Mouse (Mus musculus) E14TG2a.4 (cell line): ENCODE results near the gene Rapgef4.

Source experiments
- H3K27me3 ChIP-seq: 2 replicates; pipeline ENCODE4 v1.6.1; 2014; ENCODE audit warnings: low read length, control low read depth; ENCODE audit not compliant: insufficient read depth
- H3K36me3 ChIP-seq: 2 replicates; pipeline ENCODE4 v1.6.1; 2014; ENCODE audit warnings: low read length, control low read depth; ENCODE audit not compliant: insufficient read depth
- H3K4me1 ChIP-seq: replicated peaks from 2 replicates; pipeline ENCODE4 v1.6.1; 2014; ENCODE audit warnings: low read depth, low read length, control low read depth
- H3K4me3 ChIP-seq: replicated peaks from 2 replicates; pipeline ENCODE4 v1.5.1; 2014; ENCODE audit warnings: mild to moderate bottlenecking, low read length
- H3K9me3 ChIP-seq: 2 replicates; pipeline ENCODE4 v1.6.1; 2014; ENCODE audit warnings: low read length, control low read depth
- CTCF ChIP-seq: conservative IDR thresholded peaks from 2 replicates; pipeline ENCODE4 v1.5.1; 2014; ENCODE audit warnings: low read length
- NANOG ChIP-seq: IDR thresholded peaks from 2 replicates; pipeline ENCODE4 v1.6.1; 2014; ENCODE audit warnings: borderline replicate concordance, low read length, mixed read lengths
- POU5F1 ChIP-seq: IDR thresholded peaks from 2 replicates; pipeline ENCODE4 v1.6.1; 2014; ENCODE audit warnings: low read length, borderline replicate concordance

The Rapgef4 gene

DNA sequence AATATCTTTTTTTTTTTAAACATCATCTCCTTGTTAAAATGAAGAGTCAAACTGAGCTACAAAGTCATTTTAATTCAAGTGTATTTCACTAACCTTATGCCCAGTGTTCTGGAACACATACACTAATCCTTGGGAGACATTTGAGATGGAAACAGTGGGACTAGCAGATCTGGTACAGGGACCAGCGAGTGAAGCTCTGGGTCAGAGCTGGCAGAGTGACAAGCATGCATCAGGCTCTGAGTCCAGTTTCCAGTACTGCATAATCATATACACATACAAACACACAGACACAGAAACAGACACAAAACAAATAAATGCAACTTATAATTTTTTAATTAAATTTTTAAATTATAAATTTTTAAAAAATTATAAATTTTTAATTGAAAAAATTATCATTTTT is 48.0 kb downstream of the Rapgef4 start:
- H3K9me3 ChIP-seq = peaks cover 7% of the 10 kb centered on the region
- no peaks in the 10 kb centered on the region for H3K27me3 ChIP-seq
- peaks cover 15% of the 10 kb centered on the region for H3K4me1 ChIP-seq
- TF ChIP-seq NANOG (no peak), POU5F1 (no peak), CTCF (no peak)
- no peak overlapping the region for H3K4me3 ChIP-seq
- H3K36me3 ChIP-seq = no peaks in the 10 kb centered on the region

DNA sequence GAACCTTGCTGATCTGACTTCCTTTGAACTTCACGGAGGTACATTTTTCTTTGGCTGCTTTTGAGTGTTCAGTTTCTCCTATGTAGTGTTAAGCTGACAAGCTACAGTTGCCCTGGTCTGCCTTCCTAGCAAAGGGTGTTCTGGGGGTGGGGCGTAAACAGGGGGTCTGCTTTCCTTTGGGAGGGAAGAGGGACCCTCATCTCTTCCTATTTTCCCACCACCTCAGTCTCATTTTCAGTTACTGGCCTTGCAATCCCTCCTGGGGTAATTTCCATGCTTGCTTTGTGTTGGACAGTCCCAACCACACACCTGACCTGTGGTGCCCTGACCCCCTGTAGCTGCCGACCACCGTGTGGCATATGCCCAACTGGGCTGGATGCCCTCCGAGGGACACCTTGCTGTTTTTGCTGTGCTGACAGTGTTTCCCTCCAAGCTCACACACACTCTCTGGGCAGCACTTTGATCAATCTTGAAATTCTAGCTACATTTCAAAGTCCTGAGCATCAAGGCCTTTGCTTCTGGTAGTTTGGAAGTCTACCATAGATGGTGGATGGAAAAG is 48.6 kb downstream of the Rapgef4 start:
- Histone ChIP-seq H3K9me3 (peaks cover 3% of the 10 kb centered on the region; the same call in 1 of the 2 replicates), H3K27me3 (no peaks in the 10 kb centered on the region), H3K4me1 (peaks cover 15% of the 10 kb centered on the region), H3K36me3 (no peaks in the 10 kb centered on the region), H3K4me3 (no peak overlapping the region)
- TF ChIP-seq POU5F1 (no peak), CTCF (no peak), NANOG (no peak)

DNA sequence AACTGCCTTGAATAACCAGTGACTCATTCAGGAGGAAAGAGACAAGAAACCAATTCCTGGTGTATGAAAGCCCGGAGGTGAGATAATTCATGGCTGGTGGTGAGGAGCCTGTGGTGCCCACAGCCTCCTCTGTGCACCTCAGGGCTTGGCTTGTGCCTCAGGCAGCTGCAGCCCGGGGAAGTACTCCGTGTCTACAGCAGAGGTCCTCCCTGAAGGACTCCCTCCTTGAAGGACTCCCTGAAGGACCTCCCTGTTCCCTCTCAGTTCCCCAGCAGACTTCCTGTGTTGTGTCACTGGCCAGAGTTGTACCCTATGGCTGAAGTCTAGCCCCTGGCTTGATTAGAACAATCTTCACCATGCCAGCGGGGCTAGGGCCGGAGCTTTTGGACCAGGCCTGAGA is 50.7 kb downstream of the Rapgef4 start:
- Histone ChIP-seq H3K27me3 (no peaks in the 10 kb centered on the region), H3K4me1 (peaks cover 12% of the 10 kb centered on the region), H3K36me3 (no peaks in the 10 kb centered on the region), H3K4me3 (no peak overlapping the region), H3K9me3 (no peaks in the 10 kb centered on the region)
- TF ChIP-seq POU5F1 (no peak), CTCF (no peak), NANOG (no peak)

DNA sequence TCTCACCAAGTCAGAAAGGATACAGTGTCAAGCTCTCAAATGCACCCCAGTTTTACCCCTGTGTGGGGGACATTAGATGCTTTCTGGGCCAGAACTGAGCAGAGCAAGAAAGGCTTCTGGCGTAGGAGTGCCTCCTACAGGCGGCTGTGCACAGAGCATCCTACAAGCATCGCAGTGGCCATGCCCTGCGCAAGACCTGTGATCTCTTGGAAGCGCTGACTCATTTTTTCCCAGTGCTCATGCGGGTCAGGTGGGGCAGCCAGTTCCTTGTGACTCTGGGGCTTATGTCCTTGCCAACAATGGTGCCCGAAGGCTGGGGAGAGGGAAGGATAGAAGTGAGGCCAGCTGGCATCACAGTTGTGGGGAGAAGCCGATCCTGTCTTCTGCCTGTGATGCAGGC is 54.6 kb downstream of the Rapgef4 start:
- peak; percentile 72 for TF ChIP-seq CTCF
- no peak for TF ChIP-seq POU5F1

DNA sequence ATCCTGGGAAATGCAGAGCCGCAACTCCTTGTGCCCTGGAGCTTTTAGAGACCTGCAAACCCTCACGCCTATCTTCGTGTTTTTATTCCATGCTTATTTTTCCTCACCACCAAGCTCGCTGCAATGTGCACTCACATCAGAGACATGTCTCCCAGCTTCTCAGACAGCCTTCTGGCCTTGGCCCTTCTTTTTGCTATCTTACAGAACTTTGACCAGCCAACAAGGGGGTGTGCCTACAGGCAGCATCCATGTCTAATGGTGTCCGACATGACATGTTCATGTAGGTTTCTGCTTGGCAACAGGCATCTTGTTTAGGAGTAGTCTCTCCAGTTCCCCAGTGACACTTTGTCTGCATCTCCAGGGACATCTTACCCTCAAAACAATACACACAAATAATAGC is 56.3 kb downstream of the Rapgef4 start:
- TF ChIP-seq POU5F1 = no peak
- TF ChIP-seq NANOG = no peak
- TF ChIP-seq CTCF = no peak
- H3K36me3 ChIP-seq = no peaks in the 10 kb centered on the region
- 0 out of 2 replicates have a peak, but pooled peaks cover 3% of the 10 kb centered on the region for H3K27me3 ChIP-seq
- H3K4me1 ChIP-seq = peaks cover 21% of the 10 kb centered on the region
- H3K9me3 ChIP-seq = no peaks in the 10 kb centered on the region
- H3K4me3 ChIP-seq = no peak overlapping the region

More for the DNA sequence above, 54.6 kb downstream of the Rapgef4 start:
- 0 out of 2 replicates have a peak, but pooled peaks cover under 1% of the 10 kb centered on the region for H3K27me3 ChIP-seq
- no peaks in the 10 kb centered on the region for H3K9me3 ChIP-seq
- no peaks in the 10 kb centered on the region for H3K36me3 ChIP-seq
- H3K4me1 ChIP-seq = peaks cover 12% of the 10 kb centered on the region
- H3K4me3 ChIP-seq = no peak overlapping the region

DNA sequence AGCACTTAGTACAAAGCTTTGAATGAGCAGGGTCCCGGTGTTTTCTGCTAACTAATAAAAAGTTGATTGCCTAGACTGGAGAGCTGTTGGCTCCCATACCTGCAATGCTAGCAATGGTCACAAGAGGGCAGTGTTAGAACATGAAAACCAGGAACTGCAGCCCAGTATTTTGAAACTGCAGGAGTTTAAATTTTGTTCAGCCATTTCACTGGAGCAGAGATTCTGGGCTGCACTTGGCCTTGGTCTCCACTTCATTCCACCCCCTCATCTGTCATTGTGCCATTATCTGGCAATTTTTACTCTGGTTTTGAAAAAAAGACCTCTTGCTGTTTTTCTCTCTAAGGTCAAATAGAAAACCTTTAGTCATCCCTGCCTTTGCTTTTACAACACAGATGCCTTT is 57.2 kb downstream of the Rapgef4 start:
- TF ChIP-seq CTCF (peak; percentile 92), POU5F1 (no peak)
- Histone ChIP-seq H3K4me3 (no peak overlapping the region), H3K27me3 (0 out of 2 replicates have a peak, but pooled peaks cover 3% of the 10 kb centered on the region), H3K4me1 (peaks cover 21% of the 10 kb centered on the region), H3K9me3 (no peaks in the 10 kb centered on the region), H3K36me3 (no peaks in the 10 kb centered on the region)

DNA sequence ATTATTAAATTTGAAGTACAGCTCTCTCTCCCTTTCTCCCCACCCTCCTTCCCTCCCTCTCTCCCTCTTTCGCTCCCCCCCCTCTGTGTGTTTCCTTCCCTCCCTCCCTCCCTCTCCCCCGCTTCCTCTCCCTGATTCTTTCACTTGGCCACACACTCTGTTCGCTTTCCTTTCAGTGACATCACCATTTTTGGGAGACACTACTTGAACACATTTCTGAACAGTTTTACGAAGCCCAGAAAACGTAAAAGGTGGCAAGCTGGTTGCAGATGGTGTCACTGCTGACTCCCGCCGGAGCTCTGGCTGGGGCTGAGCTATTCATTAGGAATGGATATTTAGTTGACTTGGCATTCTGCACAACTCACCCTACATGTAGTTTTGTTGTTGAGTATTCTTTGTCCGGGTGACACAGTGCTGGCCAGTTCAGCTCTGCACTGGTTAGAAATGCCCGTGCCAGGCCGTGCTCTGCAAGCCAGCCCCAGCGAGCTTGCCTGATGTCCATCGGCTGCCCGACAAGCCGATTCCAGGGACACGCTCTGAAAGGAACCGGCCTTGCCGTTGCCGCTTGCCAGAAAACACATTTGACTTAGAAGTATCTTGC is 57.7 kb downstream of the Rapgef4 start:
- TF ChIP-seq POU5F1 = no peak
- no peak for TF ChIP-seq NANOG
- TF ChIP-seq CTCF = no peak
- Histone ChIP-seq H3K36me3 (no peaks in the 10 kb centered on the region), H3K4me3 (no peak overlapping the region), H3K9me3 (no peaks in the 10 kb centered on the region), H3K27me3 (0 out of 2 replicates have a peak, but pooled peaks cover 3% of the 10 kb centered on the region), H3K4me1 (peaks cover 21% of the 10 kb centered on the region)

DNA sequence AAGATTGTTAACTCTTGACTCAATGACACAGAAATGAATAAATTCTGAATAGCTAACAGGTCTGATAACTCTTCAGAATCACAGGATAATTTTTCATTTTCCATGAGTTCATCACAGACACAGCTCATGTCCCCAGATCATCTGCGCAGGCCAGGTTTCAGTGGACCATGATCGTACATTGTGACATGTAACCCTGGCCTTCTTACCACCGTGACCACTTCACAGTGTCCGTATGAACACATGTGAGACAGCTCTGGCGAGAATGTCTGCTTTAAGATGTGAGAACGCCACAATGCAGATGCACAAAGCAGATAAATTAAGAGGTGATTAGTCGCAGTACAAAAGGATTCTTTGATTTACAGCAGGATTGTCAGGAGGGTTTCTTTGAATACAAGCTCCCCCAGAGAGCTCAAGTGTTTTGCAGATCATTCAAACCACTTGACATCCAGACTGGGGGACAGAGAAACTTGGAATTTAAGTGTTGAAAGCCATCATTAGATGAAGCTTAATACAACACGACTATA is 58.5 kb downstream of the Rapgef4 start:
- H3K4me3 ChIP-seq = no peak overlapping the region
- no peaks in the 10 kb centered on the region for H3K36me3 ChIP-seq
- peak; percentile 64; the same call in 1 of the 2 replicates for TF ChIP-seq NANOG
- no peak for TF ChIP-seq CTCF
- peaks cover 21% of the 10 kb centered on the region for H3K4me1 ChIP-seq
- H3K27me3 ChIP-seq = 0 out of 2 replicates have a peak, but pooled peaks cover 3% of the 10 kb centered on the region
- H3K9me3 ChIP-seq = no peaks in the 10 kb centered on the region
